Mouse (Mus musculus) heart, embryonic 11.5 days (tissue): Measurements from ENCODE around the gene Esyt1. TPM values are rescaled to one million over a fixed set of nuclear protein-coding genes. Genes with fewer than 3 reads are reported as not detected.

Experiments
- ATAC-seq: fragments of 200-750 bp; cut with Nextera tagmentation; replicated peaks from 2 replicates; pipeline ENCODE4 v1.8.0; 2017; ENCODE audit warnings: moderate library complexity; ENCODE audit not compliant: insufficient number of reproducible peaks, low FRiP score, low TSS enrichment
- H3K27ac ChIP-seq: fragments of 300-500 bp; sonication (generic); 2 replicates; pipeline ENCODE4 v1.5.1; 2014; ENCODE audit warnings: mild to moderate bottlenecking, low read depth, low read length
- H3K27me3 ChIP-seq: fragments of 300-500 bp; sonication (generic); 2 replicates; pipeline ENCODE4 v1.6.1; 2014; ENCODE audit warnings: mild to moderate bottlenecking, low read length, mixed read lengths; ENCODE audit not compliant: control insufficient read depth, insufficient read depth
- H3K36me3 ChIP-seq: fragments of 300-500 bp; sonication (generic); 2 replicates; pipeline ENCODE4 v1.6.1; 2014; ENCODE audit warnings: mild to moderate bottlenecking, low read length, moderate library complexity, mixed read lengths; ENCODE audit not compliant: control insufficient read depth, insufficient read depth
- H3K4me1 ChIP-seq: fragments of 300-500 bp; sonication (generic); 2 replicates; pipeline ENCODE4 v1.6.1; 2014; ENCODE audit warnings: low read length; ENCODE audit not compliant: control insufficient read depth, insufficient read depth
- H3K4me2 ChIP-seq: fragments of 300-500 bp; sonication (generic); 2 replicates; pipeline ENCODE4 v1.6.1; 2014; ENCODE audit warnings: mild to moderate bottlenecking, moderate library complexity
- H3K4me3 ChIP-seq: fragments of 300-500 bp; sonication (generic); 2 replicates; pipeline ENCODE4 v1.5.1; 2014; ENCODE audit warnings: low read depth, low read length
- H3K9ac ChIP-seq: fragments of 300-500 bp; sonication (generic); 2 replicates; pipeline ENCODE4 v1.6.1; 2014; ENCODE audit warnings: mild to moderate bottlenecking, low read depth, low read length, moderate library complexity
- H3K9me3 ChIP-seq: fragments of 300-500 bp; sonication (generic); replicated peaks from 2 replicates; pipeline ENCODE4 v1.6.1; 2016; ENCODE audit warnings: low read length; ENCODE audit not compliant: control insufficient read depth
- WGBS: fragments of 180-500 bp; shearing (Covaris S2); extraction: QIAGEN DNeasy Blood & Tissue Kit; methylation state at CpG from one replicate; pipeline ENCODE4 v1.1.7; 2014; ENCODE audit not compliant: insufficient replicate concordance; 5-methylcytosine and 5-hydroxymethylcytosine counted together
- microRNA-seq: library from miRNA; unstranded; fragments of <30 nt; microRNA quantifications from one replicate; pipeline ENCODE4, GENCODE M21; 2016; ENCODE audit warnings: borderline number of aligned reads
- polyA plus RNA-seq: library from polyadenylated mRNA; unstranded; fragments of >200 nt; fragmentation: Nextera tagmentation; extraction: Ambion mirVana; gene quantifications from 2 replicates; pipeline ENCODE4 v1.2.1, GENCODE M21; 2014

Esyt1 gene
- polyA plus RNA-seq, 1 experiment from 2014 or later = 14.5 TPM

- no peak overlapping the region for H3K9ac ChIP-seq
- H3K27me3 ChIP-seq = no peaks in the 10 kb centered on the region
- H3K4me2 ChIP-seq = no peak overlapping the region
- H3K36me3 ChIP-seq = peaks cover 44% of the 10 kb centered on the region
- H3K4me3 ChIP-seq = no peak overlapping the region
- 79% methylated on average over 12 of the region's 12 CpGs for WGBS
- H3K27ac ChIP-seq = no peak overlapping the region
- no peak for ATAC-seq
- no peaks in the 10 kb centered on the region for H3K9me3 ChIP-seq
- H3K4me1 ChIP-seq = no peaks in the 10 kb centered on the region
Measured at GRCm38 (mm10) chr10:128474366-128474765, 51.3 kb downstream of the Esyt1 start.

- Histone ChIP-seq H3K9me3 (no peaks in the 10 kb centered on the region), H3K36me3 (peaks cover 22% of the 10 kb centered on the region), H3K4me1 (peaks cover 10% of the 10 kb centered on the region), H3K27ac (no peak overlapping the region), H3K4me3 (peak overlapping the region; percentile 100), H3K4me2 (peak overlapping the region; percentile 78), H3K27me3 (no peaks in the 10 kb centered on the region), H3K9ac (peak overlapping the region; percentile 96)
- no peak for ATAC-seq
- WGBS = 12% methylated on average over 5 of the region's 5 CpGs
Measured at GRCm38 (mm10) chr10:128460270-128460630, 65.4 kb downstream of the Esyt1 start.

Small RNAs within 50 kb of the gene (microRNA-seq; reads per million reads assigned to microRNA genes)
- gene Gm47275 (0.20 reads per million), gene Mir6916 (not detected)

Other genes with a start within 250 kb of the Esyt1 start
- gene Il23a, start 227.1 kb downstream of the Esyt1 start, polyA plus RNA-seq = 0.86 and 0.89 TPM in 2 replicates
- gene Pan2, start 222.5 kb downstream of the Esyt1 start, polyA plus RNA-seq = 25.9 and 27.7 TPM in 2 replicates
- gene Cnpy2, start 203.4 kb downstream of the Esyt1 start, polyA plus RNA-seq = 206 and 224 TPM in 2 replicates
- 424 and 466 TPM in 2 replicates for gene Cs, start 188.1 kb downstream of the Esyt1 start, polyA plus RNA-seq
- 12.6 and 14.0 TPM in 2 replicates for gene Coq10a, start 156.9 kb downstream of the Esyt1 start, polyA plus RNA-seq
- 9.3 and 11.7 TPM in 2 replicates for gene Ankrd52, start 148.8 kb downstream of the Esyt1 start, polyA plus RNA-seq
- gene Slc39a5, start 124.6 kb downstream of the Esyt1 start, polyA plus RNA-seq = 0.52 TPM in 1 of 2 replicates, not detected in the other
- gene Nabp2, start 114.4 kb downstream of the Esyt1 start, polyA plus RNA-seq = 61.6 and 70.8 TPM in 2 replicates
- gene Rnf41, start 114.2 kb downstream of the Esyt1 start, polyA plus RNA-seq = 24.5 and 24.8 TPM in 2 replicates
- gene Smarcc2, start 66.6 kb downstream of the Esyt1 start, polyA plus RNA-seq = 70.8 and 82.8 TPM in 2 replicates
- 1,242 and 1,345 TPM in 2 replicates for gene Myl6, start 31.7 kb downstream of the Esyt1 start, polyA plus RNA-seq
- 3.3 and 5.4 TPM in 2 replicates for gene Myl6b, start 27.2 kb downstream of the Esyt1 start, polyA plus RNA-seq
- 7.7 and 8.0 TPM in 2 replicates for gene Zc3h10, start 21.9 kb upstream of the Esyt1 start, polyA plus RNA-seq
- gene Rpl41, start 23.4 kb upstream of the Esyt1 start, polyA plus RNA-seq = 2,515 and 2,664 TPM in 2 replicates
- 162 and 163 TPM in 2 replicates for gene Pa2g4, start 40.1 kb upstream of the Esyt1 start, polyA plus RNA-seq
- gene Erbb3, start 63.8 kb upstream of the Esyt1 start, polyA plus RNA-seq = 5.8 and 9.1 TPM in 2 replicates
- gene Rps26, start 100.9 kb upstream of the Esyt1 start, polyA plus RNA-seq = 551 and 604 TPM in 2 replicates
- gene Ikzf4, start 120.1 kb upstream of the Esyt1 start, polyA plus RNA-seq = 1.9 and 2.3 TPM in 2 replicates
- gene Suox, start 148.2 kb upstream of the Esyt1 start, polyA plus RNA-seq = 11.1 and 12.4 TPM in 2 replicates
- 51.3 and 64.5 TPM in 2 replicates for gene Rab5b, start 170.4 kb upstream of the Esyt1 start, polyA plus RNA-seq
- 0.96 and 1.5 TPM in 2 replicates for gene Pmel, start 178.3 kb upstream of the Esyt1 start, polyA plus RNA-seq
- 91.1 and 98.5 TPM in 2 replicates for gene Cdk2, start 179.2 kb upstream of the Esyt1 start, polyA plus RNA-seq
- 5.6 and 5.9 TPM in 2 replicates for gene Dgka, start 219.0 kb upstream of the Esyt1 start, polyA plus RNA-seq
- gene Pym1, start 222.0 kb upstream of the Esyt1 start, polyA plus RNA-seq = 25.4 and 27.2 TPM in 2 replicates